In genomic region chr12:87160310-87160709, GRCm38 (mm10) we compare ENCODE assay signal across 31 mouse cellular contexts. TPM values are rescaled to one million over a fixed set of nuclear protein-coding genes. Genes with fewer than 3 reads are reported as not detected.
DNase-seq lines count a peak whose midpoint lies in the region; ATAC-seq and TF ChIP-seq lines count a peak whose summit lies in the region.
"Had no signal": no experiment of that assay in that cellular context is flagged by ENCODE, and none has a peak within 500 bp of the region (broad histone marks: within the 10 kb centered on the region; RNA-seq: fewer than 3 reads in every experiment).

No protein-coding gene starts in this region.

- no peak overlapping the region for H3K4me3 ChIP-seq in heart, embryonic 11.5 days (ENCODE audit: low read depth, low read length)
- no peak overlapping the region for H3K4me3 ChIP-seq in lung, adult 2 months (replicated peaks; ENCODE audit: extremely low read depth, low read depth, low read length)
- H3K4me3 ChIP-seq in liver, embryonic 11.5 days (ENCODE audit: low read depth, low read length), result no peak overlapping the region
- no peak overlapping the region for H3K4me3 ChIP-seq in liver, postnatal 0 days (ENCODE audit: low read depth, low read length)
- H3K4me3 ChIP-seq: forebrain, embryonic 10.5 days; forebrain, embryonic 13.5 days; heart, adult 2 months; heart, embryonic 13.5 days had no signal

- no peaks in the 10 kb centered on the region for H3K9me3 ChIP-seq in heart, embryonic 11.5 days (replicated peaks; ENCODE audit: control insufficient read depth, low read length)
- no peaks in the 10 kb centered on the region for H3K9me3 ChIP-seq in liver, embryonic 11.5 days (ENCODE audit: control insufficient read depth, low read length)
- no peaks in the 10 kb centered on the region for H3K9me3 ChIP-seq in liver, postnatal 0 days (ENCODE audit: low read length)
- H3K9me3 ChIP-seq: forebrain, embryonic 10.5 days; forebrain, embryonic 13.5 days; heart, embryonic 13.5 days had no signal

- H3K4me1 ChIP-seq in heart, embryonic 11.5 days (ENCODE audit: control insufficient read depth, insufficient read depth, low read length), result 0 out of 2 replicates have a peak, but pooled peaks cover 3% of the 10 kb centered on the region
- no peaks in the 10 kb centered on the region for H3K4me1 ChIP-seq in lung, adult 2 months (ENCODE audit: control insufficient read depth, insufficient read depth, low read length)
- H3K4me1 ChIP-seq in liver, embryonic 11.5 days (replicated peaks; ENCODE audit: control insufficient read depth, insufficient read depth, low read length), result peaks cover 22% of the 10 kb centered on the region
- peaks cover 4% of the 10 kb centered on the region; the same call in 1 of the 2 replicates for H3K4me1 ChIP-seq in liver, postnatal 0 days (ENCODE audit: insufficient read depth)
- H3K4me1 ChIP-seq: forebrain, embryonic 13.5 days had no signal

- no peaks in the 10 kb centered on the region; the same call in 1 of the 2 replicates for H3K36me3 ChIP-seq in heart, embryonic 11.5 days (ENCODE audit: control insufficient read depth, insufficient read depth, low read length)
- H3K36me3 ChIP-seq in liver, embryonic 11.5 days (ENCODE audit: control insufficient read depth, insufficient read depth, low read length), result peaks cover 15% of the 10 kb centered on the region; the same call in 1 of the 2 replicates
- peaks cover 23% of the 10 kb centered on the region for H3K36me3 ChIP-seq in liver, postnatal 0 days (replicated peaks; ENCODE audit: insufficient read depth, low read length)

- H3K27me3 ChIP-seq in heart, embryonic 11.5 days (ENCODE audit: control insufficient read depth, insufficient read depth, low read length), result no peaks in the 10 kb centered on the region
- H3K27me3 ChIP-seq in liver, embryonic 11.5 days (replicated peaks; ENCODE audit: control insufficient read depth, insufficient read depth, low read length), result no peaks in the 10 kb centered on the region
- H3K27me3 ChIP-seq in liver, postnatal 0 days (ENCODE audit: insufficient read depth, low read length), result no peaks in the 10 kb centered on the region
- H3K27me3 ChIP-seq: CH12.LX; forebrain, embryonic 13.5 days; heart, embryonic 13.5 days had no signal

- no peak for TF ChIP-seq CTCF in lung, adult 2 months (IDR thresholded peaks at IDR 0.05; ENCODE audit: insufficient read depth, low read length)
- TF ChIP-seq CTCF in liver, postnatal 0 days (IDR thresholded peaks at IDR 0.05; ENCODE audit: low read depth), result no peak

- DNase-seq in heart, postnatal 10 days, result no peak
- DNase-seq in lung, adult 2 months, result no peak
- no peak for DNase-seq in lung, postnatal 4 days
- no peak for DNase-seq in liver, embryonic 11.5 days (ENCODE audit: low spot score)
- DNase-seq in liver, postnatal 0 days, result no peak
- no peak for DNase-seq in layer of hippocampus, adult 18-20 months (ENCODE audit: low spot score in 2 of 2)
- DNase-seq: adrenal gland, adult 2 months; adrenal gland, postnatal 14 days; B cell, adult 2 months; cerebellum, adult 11 months; cerebellum, adult 2 months; cerebellum, adult 9-11 months; cerebellum, postnatal 36 days; gastrocnemius, postnatal 10 days; gastrocnemius, postnatal 36 days; heart, postnatal 36 days had no signal

- H3K27ac ChIP-seq in heart, embryonic 11.5 days (ENCODE audit: low read depth, low read length), result peak overlapping the region; percentile 46; the same call in 1 of the 2 replicates
- H3K27ac ChIP-seq in liver, embryonic 11.5 days (ENCODE audit: low read depth, low read length), result peak overlapping the region; percentile 57; the same call in 1 of the 2 replicates
- no peak overlapping the region for H3K27ac ChIP-seq in liver, postnatal 0 days (ENCODE audit: low read depth)
- H3K27ac ChIP-seq: forebrain, embryonic 10.5 days; forebrain, embryonic 13.5 days; heart, adult 2 months; hindbrain, embryonic 14.5 days; hindbrain, postnatal 0 days had no signal

- intact Hi-C loops in heart, postnatal 10 days (cut with DNase I), result no loop called here

- no peak; the same call in 1 of the 2 replicates for ATAC-seq in heart, embryonic 11.5 days (replicated peaks; ENCODE audit: insufficient number of reproducible peaks, low FRiP score, low TSS enrichment)
- no peak for ATAC-seq in liver, embryonic 11.5 days (replicated peaks; ENCODE audit: low FRiP score)
- ATAC-seq in liver, postnatal 0 days, result no peak
- ATAC-seq: forebrain, embryonic 13.5 days; forebrain, embryonic 16.5 days; hindbrain, postnatal 0 days; inflammation-experienced regulatory T-cells, adult 6 months had no signal

- no peak for TF ChIP-seq EP300 in liver, postnatal 0 days (IDR thresholded peaks at IDR 0.05; ENCODE audit: low read depth)

- peak; percentile 11; the same call in 1 of the 2 replicates for TF ChIP-seq POLR2A in lung, adult 2 months (IDR thresholded peaks at IDR 0.05; ENCODE audit: borderline replicate concordance, extremely low read depth, low read depth, low read length)

- no peak overlapping the region for H3K9ac ChIP-seq in heart, embryonic 11.5 days (ENCODE audit: low read depth, low read length)
- H3K9ac ChIP-seq in liver, embryonic 11.5 days (ENCODE audit: low read depth, low read length), result no peak overlapping the region
- no peak overlapping the region for H3K9ac ChIP-seq in liver, postnatal 0 days (replicated peaks)
- H3K9ac ChIP-seq: forebrain, embryonic 13.5 days; heart, embryonic 13.5 days; hindbrain, embryonic 14.5 days had no signal

- no peak overlapping the region for H3K4me2 ChIP-seq in heart, embryonic 11.5 days
- no peak overlapping the region for H3K4me2 ChIP-seq in liver, embryonic 11.5 days
- H3K4me2 ChIP-seq in liver, postnatal 0 days (ENCODE audit: low read depth, low read length), result 0 out of 2 replicates have a peak overlapping the region, but pooled peaks have one; percentile 14
- H3K4me2 ChIP-seq: forebrain, embryonic 13.5 days; hindbrain, embryonic 14.5 days had no signal

- 61% methylated on average over 1 of the region's 1 CpGs for WGBS in heart, embryonic 11.5 days (ENCODE audit: insufficient replicate concordance)
- 63% methylated on average over 1 of the region's 1 CpGs for WGBS in lung, adult 2 months
- WGBS in liver, embryonic 11.5 days, result 64% methylated on average over 1 of the region's 1 CpGs
- WGBS in liver, postnatal 0 days (ENCODE audit: insufficient replicate concordance), result 59% methylated on average over 1 of the region's 1 CpGs

RNA-seq across cellular contexts. Expression of gene Pomt2, which starts 12.5 kb away (rescaled TPM):
- 14.5 and 15.2 TPM in 2 replicates for polyA plus RNA-seq in heart, embryonic 11.5 days (2014; fragmentation: Nextera tagmentation; extraction: Ambion mirVana)
- total RNA-seq in heart, postnatal 10 days (2021), result 10 to 100 TPM; 11.5 to 12.4 TPM
- 15.1 and 15.7 TPM in 2 replicates for polyA plus RNA-seq in lung, adult 2 months (2012; rRNA removed)
- polyA plus RNA-seq in liver, embryonic 11.5 days (2014; fragmentation: Nextera tagmentation; extraction: Ambion mirVana), result 11.0 and 12.0 TPM in 2 replicates
- polyA plus RNA-seq in liver, postnatal 0 days (2015; fragmentation: Nextera tagmentation; extraction: Ambion mirVana), result 4.3 and 4.5 TPM in 2 replicates
- total RNA-seq in layer of hippocampus, adult 18-20 months (2021), result 10 to 100 TPM; 15.2 to 16.7 TPM

RNA-seq across cellular contexts. Expression of gene Gstz1, which starts 13.3 kb away (rescaled TPM):
- 49.0 and 52.7 TPM in 2 replicates for polyA plus RNA-seq in heart, embryonic 11.5 days (2014; fragmentation: Nextera tagmentation; extraction: Ambion mirVana)
- 10 to 100 TPM; 49.0 to 51.5 TPM for total RNA-seq in heart, postnatal 10 days (2021)
- polyA plus RNA-seq in lung, adult 2 months (2012; rRNA removed), result 54.5 and 69.7 TPM in 2 replicates
- polyA plus RNA-seq in liver, embryonic 11.5 days (2014; fragmentation: Nextera tagmentation; extraction: Ambion mirVana), result 76.2 and 79.6 TPM in 2 replicates
- polyA plus RNA-seq in liver, postnatal 0 days (2015; fragmentation: Nextera tagmentation; extraction: Ambion mirVana), result 257 and 279 TPM in 2 replicates
- total RNA-seq in layer of hippocampus, adult 18-20 months (2021), result 10 to 100 TPM; 47.1 to 50.3 TPM

RNA-seq across cellular contexts. Expression of gene Samd15, which starts 39.2 kb away (rescaled TPM):
- polyA plus RNA-seq in heart, embryonic 11.5 days (2014; fragmentation: Nextera tagmentation; extraction: Ambion mirVana), result 2.0 and 3.2 TPM in 2 replicates
- under 1 TPM; 0.34 to 0.72 TPM for total RNA-seq in heart, postnatal 10 days (2021)
- polyA plus RNA-seq in lung, adult 2 months (2012; rRNA removed), result not detected in 2 replicates
- 22.0 and 26.0 TPM in 2 replicates for polyA plus RNA-seq in liver, embryonic 11.5 days (2014; fragmentation: Nextera tagmentation; extraction: Ambion mirVana)
- 2.3 and 2.8 TPM in 2 replicates for polyA plus RNA-seq in liver, postnatal 0 days (2015; fragmentation: Nextera tagmentation; extraction: Ambion mirVana)
- 1 to 10 TPM; 3.2 to 3.4 TPM for total RNA-seq in layer of hippocampus, adult 18-20 months (2021)
- total RNA-seq: gastrocnemius, postnatal 36 days; heart, adult 2 months; heart, postnatal 36 days had no signal
- polyA plus RNA-seq: G1E had no signal

RNA-seq across cellular contexts. Expression of gene Tmed8, which starts 39.9 kb away (rescaled TPM):
- 2.1 and 3.0 TPM in 2 replicates for polyA plus RNA-seq in heart, embryonic 11.5 days (2014; fragmentation: Nextera tagmentation; extraction: Ambion mirVana)
- 1 to 10 TPM; 5.5 to 7.2 TPM for total RNA-seq in heart, postnatal 10 days (2021)
- polyA plus RNA-seq in lung, adult 2 months (2012; rRNA removed), result 4.4 and 5.9 TPM in 2 replicates
- polyA plus RNA-seq in liver, embryonic 11.5 days (2014; fragmentation: Nextera tagmentation; extraction: Ambion mirVana), result 2.0 TPM in 2 replicates
- polyA plus RNA-seq in liver, postnatal 0 days (2015; fragmentation: Nextera tagmentation; extraction: Ambion mirVana), result 0.36 and 0.42 TPM in 2 replicates
- 10 to 100 TPM; 28.6 to 29.4 TPM for total RNA-seq in layer of hippocampus, adult 18-20 months (2021)

RNA-seq across cellular contexts. Expression of gene Ngb, which starts 58.0 kb away (rescaled TPM):
- polyA plus RNA-seq in heart, embryonic 11.5 days (2014; fragmentation: Nextera tagmentation; extraction: Ambion mirVana), result 0.16 TPM in 1 of 2 replicates, not detected in the other
- total RNA-seq in heart, postnatal 10 days (2021), result under 1 TPM in 1 of 2 experiments, not detected in 1; 0.17 TPM
- polyA plus RNA-seq in lung, adult 2 months (2012; rRNA removed), result 4.8 and 7.8 TPM in 2 replicates
- 0.22 TPM in 1 of 2 replicates, not detected in the other for polyA plus RNA-seq in liver, embryonic 11.5 days (2014; fragmentation: Nextera tagmentation; extraction: Ambion mirVana)
- polyA plus RNA-seq in liver, postnatal 0 days (2015; fragmentation: Nextera tagmentation; extraction: Ambion mirVana), result 0.06 TPM in 1 of 2 replicates, not detected in the other
- total RNA-seq in layer of hippocampus, adult 18-20 months (2021), result 1 to 10 TPM; 2.5 to 3.0 TPM
- total RNA-seq: CH12.LX; gastrocnemius, adult 18-20 months; gastrocnemius, postnatal 36 days; granulocyte monocyte progenitor cell, adult 5-6 weeks; heart, adult 2 months; heart, postnatal 36 days had no signal
- polyA plus RNA-seq: embryonic facial prominence, embryonic 11.5 days; G1E; heart, embryonic 16.5 days; inflammation-experienced regulatory T-cells, adult 6 months had no signal
